Mouse (Mus musculus) T-cell, adult 2 months (primary cell): ENCODE results near the gene A630095N17Rik.
A peak's percentile ranks its signal among the peaks of the same experiment; 100 is the strongest.

Source experiments
- DNase-seq: peaks from one replicate; pipeline ENCODE4 v3.0.0; 2022; ENCODE audit warnings: low spot score

Gene A630095N17Rik

DNA sequence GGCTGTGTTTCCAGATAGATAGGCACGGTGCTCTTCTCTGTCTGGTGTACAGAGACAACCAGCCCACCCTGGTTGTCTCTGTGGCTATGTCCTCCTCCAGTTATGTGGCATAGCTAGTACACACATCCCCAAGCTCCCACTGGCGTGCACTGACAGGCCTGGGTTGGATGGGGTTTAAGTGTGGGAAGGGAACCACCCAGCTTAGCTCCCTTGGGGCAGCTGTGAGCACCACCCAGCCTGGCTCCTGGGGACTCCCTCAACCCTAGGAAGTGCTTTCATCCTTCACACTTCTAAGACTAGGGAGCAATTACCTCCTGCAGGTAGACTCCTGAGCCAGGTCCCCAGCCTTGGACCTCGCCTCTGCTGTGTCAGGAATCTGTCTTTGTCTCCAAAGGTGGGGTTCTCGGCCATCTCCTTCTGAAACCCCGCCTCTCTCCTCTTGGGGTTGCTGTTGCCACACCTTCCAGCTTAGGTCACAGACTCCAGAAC lies at the start of gene A630095N17Rik:
TSS of gene A630095N17Rik (minus strand) at position 439 of the 489 bp plus-strand sequence.
- no peak for DNase-seq

DNA sequence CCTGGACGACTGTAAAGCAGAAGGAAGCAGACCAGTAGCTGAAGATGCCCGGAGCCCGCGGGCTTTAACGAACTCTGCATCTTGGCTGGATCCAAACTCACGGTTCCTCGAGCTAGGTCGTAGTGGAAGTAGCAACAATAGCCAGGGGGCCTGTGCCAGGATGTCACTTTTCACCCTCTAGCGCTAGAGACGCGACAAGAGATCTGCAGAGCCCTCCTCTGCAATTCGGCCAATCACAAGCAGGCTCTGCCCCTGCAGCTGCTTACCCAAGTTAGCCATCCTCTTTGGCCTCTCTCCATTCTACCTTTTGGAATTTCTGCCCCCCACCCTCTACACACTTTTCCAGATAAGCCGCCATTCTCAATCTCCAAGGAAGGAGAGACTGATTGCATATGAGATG lies 46.3 kb upstream of the A630095N17Rik start, which contains the start of gene Resp18:
TSS of gene Resp18 (minus strand) at position 188 of the 400 bp plus-strand sequence.
- no peak for DNase-seq

DNA sequence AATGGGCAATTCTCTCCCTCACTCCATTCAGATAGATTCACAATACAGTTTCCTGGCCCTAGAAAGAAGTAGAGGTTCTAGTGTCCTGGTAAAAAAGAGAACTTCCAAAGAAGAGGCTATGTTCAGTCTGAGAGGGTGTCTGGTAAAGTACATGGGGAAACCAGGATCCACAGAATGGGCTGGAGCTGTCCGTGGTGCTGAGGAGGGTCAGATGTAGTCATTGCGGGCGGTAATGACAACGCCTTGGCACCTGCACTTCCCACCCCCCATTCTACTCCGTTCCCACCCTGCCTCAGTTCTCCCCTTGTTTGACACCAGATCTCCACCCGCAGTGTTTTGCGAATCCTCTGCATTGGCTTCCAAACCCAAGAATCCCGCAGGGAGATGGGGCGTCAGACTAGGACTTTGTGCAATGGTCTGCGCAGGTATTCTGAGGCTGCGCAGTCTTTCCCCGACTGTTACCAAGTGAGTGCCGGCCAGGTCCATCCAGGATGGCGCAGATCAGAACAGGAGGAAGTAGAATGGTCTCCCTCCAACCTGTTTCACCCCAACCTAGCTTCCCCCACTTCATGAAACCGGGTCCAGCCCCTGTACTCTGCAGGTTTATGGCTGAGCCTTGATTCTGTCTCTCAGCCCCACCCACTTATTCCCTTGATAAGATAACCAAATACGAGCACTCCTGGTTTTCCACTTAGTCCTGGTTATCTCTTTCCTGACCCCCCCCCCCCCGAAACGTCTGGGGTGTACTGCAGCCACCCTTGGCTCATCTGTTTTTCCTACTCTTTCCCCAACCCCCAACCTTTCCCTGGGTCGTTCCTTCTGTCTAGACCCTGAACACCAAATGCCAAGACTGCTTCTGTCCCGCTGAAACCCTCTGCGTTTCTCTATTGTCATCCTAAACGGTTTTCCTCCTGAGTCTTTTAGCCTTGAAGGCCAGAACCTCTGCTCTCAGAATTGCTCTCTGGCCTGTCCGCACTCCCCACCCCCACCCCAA lies 45.6 kb upstream of the A630095N17Rik start:
- no peak for DNase-seq

DNA sequence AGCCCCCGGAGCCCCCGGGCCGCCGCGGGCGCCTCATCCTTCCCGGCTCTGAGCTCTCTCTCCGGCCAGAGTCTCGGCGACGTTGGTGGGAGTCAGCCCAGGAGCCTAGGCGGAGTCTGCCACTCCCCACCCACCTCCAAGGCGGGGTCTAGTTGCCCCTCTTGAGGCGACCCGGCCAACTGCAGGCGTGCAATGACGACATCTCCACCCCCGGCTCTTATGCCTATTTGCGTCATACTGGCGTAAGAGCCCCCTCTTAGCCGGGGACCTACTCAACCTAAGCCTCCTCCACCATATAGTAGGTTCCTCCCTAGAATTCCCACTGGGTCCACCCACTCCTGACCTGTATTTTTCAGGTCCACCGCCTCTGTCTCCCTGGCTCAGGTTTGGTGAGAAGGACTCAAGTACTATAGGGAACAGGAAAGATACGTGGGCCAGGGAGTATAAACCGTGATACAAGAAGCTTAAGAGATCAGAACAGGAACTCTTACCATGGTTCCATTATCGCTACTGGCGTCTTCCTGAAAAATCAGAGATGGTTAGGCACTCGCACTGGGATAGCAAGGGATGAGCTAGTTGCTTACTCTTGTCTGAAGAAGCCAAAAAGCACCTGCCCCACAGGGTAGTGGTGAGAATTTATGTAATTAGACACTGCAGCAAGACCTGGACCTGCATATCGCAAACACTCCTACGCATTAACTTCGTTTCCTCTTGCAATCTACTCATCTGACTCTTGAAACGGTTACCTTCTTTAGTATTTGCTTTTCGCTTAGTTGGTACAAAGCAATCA lies 32.4 kb upstream of the A630095N17Rik start, which contains the start of gene Ptprn:
TSS of gene Ptprn (minus strand) at position 412 of the 790 bp plus-strand sequence.
- DNase-seq: no peak

DNA sequence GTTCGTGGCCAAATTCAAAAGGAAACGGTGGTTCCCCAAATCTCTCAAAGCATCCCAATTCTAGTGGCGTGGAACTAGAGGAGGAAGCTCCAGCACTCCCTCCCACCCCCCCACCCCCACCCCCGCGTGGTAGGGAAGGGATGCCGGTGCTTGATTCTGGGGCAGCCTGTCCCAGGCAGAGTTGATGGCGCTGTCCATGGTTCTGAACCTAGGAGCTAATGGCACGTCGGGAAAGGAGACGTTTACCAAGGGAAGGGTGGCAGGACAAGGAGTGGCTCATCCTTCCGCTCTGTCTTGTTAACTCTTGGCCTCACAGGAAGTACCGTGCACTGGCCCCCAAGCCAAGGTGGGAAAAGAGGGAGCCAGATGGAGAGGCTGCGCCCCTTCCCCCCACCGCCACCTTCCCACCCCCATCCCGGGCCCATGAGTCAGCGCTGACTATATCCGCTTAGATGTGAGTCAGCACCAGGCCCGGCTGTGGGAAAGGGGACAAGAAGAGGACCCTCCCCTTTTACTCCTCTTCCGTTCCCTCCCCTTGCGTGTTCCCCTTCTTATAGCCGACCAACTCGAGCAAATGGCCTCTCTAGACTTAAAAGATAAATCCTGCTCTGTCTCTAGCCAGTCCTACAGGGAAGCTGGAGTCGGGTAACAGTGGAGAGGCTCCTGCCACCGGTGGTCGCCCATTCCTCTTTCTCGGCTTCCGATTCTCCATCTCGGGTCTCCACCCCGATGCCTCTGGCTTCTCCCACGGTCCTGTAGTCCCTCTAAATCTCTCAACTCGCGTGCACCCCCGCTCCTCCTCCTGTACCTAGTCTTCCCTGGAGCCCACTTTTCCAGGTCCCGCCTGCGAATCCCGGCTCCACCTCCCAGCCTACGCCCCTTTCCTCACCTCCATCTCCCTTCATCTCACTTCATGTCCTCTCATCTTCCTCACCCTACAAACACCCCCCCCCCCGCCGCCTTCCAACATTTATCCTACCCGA lies 31.4 kb upstream of the A630095N17Rik start:
- DNase-seq: no peak

DNA sequence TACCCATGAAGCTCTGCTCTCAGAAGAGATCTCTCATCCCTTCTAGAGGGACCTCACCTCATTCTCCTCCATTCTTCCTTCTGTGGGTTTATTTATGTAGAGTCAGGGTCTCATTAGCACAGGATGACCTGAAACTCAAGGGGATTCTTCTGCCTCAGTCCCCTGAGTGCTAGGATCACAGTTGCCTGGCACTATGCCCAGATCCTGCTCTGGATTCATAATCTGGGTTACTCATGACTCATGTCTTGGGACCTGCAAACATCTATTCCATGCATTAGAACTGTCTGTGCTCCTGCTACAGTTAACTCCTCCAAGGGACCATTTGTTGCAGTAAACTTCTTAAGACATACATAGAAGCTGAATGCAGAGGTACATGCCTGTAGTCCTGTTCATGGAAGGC lies 29.4 kb upstream of the A630095N17Rik start:
- no peak for DNase-seq

DNA sequence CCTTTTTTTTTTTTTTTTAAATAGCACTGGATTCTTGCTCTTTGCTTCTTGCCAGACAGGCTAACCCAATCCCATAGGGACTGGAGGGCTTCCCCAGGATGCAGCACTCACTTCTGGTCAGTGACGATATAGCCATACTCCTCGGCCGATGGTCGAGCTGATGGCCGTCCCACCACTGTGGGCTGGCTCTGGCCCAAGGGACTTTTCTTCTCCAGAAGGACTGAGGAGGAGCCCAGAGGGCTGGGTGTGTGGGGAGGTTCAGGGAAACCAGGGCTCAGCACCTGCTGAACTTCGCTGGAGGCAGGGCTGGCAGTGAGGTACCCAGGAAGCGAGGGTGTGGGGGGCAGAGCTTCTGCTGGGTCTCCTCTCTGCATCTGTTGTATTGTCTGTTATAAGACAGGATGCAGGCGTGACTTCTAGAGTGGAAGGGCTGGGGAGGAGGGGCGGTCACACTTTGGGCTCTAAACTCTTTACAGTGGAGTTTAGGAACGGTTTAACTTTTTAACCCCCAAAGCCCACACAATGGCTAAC lies 23.7 kb upstream of the A630095N17Rik start:
- no peak for DNase-seq

DNA sequence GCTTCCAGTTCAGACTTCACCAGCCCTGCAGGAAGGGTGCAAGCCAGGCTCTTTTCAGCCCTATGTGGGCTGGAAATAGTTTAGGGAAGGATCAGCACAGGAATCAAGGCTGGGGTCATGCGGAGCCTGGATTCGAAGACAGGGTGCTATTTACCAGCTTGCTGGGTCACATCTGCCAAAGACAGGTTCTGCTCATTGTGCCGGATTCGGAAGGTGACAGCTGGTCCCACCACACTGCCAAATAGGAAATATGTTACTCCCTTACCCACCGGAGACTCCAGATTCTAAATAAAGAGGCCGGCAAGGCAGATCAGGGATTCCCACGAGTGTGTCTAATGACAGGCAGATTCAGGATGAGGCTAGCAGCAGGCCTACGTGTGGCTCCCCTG lies 22.7 kb upstream of the A630095N17Rik start:
- no peak for DNase-seq

DNA sequence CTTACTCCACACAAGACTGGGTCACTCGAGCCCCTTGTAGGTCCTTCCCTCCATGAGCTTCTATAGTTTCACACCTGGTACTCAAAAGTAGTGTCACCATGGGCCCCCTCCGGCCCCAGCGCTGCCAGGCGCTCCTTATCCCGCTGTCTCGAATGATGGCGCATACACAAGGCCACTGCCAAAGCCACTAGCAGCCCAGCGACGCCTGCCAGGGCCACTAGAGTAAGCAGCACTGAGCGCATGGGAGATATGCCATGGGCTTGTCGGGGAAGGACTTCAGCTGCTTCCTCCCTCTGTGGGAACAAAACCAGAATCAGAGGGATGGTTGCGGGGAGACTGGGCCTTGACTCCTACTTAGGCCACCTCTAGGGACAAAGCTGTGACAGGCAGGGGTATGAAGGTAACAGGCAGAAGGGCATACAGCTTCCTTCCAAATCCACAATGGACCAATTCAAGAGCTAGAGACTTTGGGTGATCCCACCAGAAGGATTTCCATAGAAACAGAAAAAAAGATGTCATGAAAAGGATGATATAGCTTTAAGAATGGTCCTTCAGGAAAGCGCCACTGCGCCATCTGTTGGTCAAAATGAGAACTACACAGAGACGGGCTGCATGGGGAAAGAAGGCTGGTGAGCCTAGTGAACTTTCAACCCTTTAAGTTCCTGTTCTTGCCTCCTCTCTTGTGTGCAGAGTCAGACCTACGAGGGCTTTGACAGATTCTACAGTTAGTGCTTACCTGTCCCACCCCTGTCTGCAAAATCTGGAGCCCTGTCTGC lies 22.1 kb upstream of the A630095N17Rik start:
- peak; percentile 75 for DNase-seq

DNA sequence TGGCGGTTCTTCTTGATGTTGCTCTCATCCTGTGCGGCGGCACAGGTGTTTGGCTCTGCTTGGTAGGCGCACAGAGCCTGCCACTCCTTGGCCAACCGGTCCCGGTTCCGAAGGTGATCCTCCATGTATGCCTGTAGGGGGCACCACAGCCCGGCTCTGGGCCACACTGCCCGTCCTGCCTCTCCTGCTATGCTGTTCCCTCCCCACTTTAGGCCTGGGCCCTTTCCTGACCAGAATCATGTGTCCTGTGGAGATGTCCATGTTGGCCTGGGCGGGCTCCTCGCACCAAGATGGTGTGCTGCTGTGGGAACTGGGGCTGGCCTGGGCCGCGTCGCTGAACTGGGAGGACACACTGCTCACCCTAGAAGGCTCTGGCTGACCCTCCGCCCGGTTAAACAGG lies 21.1 kb upstream of the A630095N17Rik start:
- DNase-seq: no peak

DNA sequence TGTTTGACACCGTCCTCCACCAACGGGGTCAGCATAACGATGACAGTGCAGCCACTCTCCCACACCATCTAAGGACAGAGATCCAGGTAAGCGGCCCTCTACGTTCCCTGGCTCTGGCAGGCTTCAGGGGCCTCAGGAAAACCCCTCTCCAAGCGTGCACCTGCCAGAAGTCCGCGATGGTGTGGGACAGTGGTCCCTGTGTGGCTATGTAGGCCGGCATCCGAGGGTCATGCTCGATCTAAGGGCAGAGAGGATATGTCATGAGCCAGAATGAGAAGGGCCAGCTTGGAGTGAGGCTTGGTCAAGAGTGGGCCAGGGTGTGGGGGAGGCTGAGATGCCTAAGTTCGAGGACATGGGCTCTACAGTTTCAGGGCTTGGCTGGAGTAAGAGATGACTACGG lies 20.4 kb upstream of the A630095N17Rik start:
- no peak for DNase-seq

DNA sequence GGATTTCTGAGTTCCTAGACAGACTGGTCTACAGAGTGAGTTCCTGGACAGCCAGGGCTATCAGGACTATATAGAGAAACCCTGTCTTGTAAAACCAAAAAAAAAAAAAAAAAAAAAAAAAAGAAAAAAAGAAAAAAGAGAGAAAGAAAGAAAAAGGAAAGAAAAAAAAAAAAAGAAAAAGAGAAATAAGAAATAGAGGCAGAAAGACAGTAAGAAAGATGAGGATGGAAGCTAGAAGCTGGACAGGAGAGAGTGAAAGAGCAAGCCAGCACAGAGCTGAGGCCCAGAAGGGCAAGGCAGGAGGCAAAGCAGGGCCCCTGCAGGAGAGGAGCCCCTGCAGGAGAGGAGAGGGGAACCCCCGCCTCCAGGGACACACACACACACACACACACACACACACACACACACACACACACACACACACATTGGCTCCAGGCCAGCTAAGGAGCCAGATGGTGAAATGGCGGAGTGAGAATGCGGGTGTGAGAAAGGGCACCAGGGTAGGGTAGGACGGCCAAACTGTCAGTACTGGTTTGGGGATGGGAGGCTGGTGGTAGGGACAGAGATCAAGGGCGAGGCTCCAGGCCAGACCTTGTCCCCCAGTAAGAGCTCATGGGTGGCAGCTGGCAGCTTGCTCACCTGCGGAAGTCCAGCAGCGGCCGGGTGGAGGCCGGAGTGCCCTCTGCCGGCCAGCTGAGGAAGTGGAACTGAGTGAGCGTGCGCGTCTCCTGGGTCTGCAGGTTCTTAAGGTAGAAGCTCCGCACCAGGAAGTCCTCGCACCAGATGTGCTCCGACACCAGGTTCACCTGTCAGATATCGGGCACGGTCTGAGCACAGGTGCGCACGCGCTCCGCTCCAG lies 19.4 kb upstream of the A630095N17Rik start:
- peak; percentile 88 for DNase-seq

DNA sequence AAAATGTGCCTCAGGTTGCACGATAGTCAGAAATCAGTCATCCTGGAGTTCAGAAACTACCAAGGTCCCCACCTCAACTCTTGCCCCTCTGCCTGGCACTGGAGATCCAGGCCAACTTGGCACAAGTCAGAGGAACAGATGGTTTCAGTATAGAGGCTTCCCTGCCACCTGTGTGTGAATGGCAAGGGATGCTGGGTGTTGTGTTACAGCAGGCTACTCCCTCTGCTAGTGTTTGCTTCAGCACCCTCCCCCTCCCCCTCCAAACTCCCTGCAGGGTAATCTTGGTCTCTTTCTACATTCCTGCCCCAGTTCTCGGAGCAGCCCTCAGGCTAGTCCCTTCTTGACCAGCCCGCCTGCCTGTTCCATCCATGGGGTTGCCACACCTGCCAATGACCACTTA lies 18.6 kb upstream of the A630095N17Rik start:
- DNase-seq: no peak

DNA sequence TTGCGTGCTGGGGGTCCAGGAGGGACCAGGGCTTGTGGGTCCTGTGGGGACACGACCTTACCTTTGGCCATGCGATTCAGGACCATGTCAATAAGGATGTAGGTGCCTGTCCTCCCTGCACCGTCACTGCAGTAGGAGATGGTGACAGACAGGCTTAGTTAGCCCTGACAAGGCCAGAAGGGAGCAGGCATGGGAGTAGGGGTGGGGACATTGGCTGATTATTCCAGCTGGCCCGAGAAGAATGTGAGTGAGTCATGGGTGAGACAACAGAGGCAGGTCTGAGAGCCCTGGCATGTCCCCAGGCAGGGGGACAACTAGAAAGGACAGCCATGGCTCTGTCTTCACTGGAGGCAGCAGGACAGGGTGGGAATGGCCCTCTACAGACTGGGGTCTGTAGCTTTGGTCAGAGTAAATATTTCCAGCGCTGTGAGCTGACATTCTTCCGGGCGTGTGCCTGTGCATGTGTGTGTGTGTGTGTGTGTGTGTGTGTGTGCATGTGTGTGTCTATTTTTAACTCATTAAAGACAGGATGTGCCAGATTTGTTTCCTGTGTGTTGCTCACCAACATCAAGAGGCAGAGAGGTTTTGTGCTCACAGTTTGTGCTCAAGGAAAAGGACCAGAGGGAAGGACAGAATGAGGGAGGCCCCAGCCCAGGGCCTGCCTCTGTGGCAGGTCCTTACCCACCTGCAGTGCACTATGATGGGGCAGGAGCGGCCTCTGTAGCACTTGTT lies 16.3 kb upstream of the A630095N17Rik start:
- peak; percentile 34 for DNase-seq

DNA sequence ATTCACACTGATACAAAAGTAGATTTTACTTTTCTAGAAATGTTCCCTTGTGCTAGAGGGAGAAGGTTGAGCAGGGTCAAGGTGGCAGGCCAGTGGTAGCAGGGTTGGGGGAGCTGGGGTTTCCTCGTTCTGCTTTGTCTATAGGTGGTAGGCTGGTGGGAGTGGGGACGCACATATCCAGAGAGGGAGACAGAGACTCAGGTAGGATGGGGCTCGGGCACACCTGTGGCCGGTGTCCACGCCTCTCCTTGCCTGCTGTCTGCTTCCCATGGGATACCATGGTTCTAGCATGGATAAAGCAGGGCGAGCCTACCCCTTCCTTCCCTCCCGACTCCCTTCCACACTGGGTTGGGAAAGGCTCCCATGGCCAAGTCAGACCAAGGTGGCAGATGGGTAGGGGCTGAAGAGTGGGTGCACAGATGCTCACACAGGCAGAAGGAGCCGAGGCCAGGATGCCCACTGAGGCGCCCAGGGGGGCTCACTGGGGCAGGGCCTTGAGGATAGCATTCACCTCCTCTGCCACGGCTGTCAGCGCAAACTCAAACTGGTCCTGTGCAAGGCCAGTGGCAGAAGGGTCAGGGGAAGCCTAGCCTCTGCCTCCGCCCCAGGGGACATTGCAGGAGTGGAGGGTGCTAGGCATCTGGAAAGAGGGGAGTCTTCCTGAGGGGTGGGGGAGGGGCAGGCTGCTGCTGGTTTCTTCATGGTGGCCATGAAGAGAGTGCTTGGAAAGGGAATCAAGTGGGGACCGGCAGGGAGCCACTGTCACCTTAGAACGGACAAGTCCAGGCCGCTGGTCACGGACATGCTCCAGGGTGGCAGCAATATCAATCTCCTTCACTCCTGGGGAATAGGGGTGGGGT lies 15.4 kb upstream of the A630095N17Rik start:
- DNase-seq: no peak

DNA sequence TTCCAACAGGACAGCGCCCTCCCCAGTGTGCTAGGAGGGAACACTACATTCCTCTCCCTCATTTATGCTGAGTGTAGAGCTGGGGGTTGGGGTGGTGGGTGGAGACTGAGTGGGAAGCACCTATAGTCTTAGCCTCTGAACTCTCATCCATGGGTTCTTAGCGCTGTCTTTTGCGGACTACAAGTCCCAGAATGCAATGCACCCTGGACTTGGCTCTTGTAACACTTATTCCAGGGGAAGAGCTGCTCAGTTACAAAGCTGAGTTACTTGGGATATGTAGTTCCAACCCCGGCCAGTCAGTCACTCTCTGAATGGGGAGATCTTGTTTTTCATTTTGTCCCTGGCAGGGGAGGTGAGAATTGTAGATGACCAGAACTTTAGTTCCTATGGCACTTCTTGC lies 12.9 kb upstream of the A630095N17Rik start:
- DNase-seq: no peak

DNA sequence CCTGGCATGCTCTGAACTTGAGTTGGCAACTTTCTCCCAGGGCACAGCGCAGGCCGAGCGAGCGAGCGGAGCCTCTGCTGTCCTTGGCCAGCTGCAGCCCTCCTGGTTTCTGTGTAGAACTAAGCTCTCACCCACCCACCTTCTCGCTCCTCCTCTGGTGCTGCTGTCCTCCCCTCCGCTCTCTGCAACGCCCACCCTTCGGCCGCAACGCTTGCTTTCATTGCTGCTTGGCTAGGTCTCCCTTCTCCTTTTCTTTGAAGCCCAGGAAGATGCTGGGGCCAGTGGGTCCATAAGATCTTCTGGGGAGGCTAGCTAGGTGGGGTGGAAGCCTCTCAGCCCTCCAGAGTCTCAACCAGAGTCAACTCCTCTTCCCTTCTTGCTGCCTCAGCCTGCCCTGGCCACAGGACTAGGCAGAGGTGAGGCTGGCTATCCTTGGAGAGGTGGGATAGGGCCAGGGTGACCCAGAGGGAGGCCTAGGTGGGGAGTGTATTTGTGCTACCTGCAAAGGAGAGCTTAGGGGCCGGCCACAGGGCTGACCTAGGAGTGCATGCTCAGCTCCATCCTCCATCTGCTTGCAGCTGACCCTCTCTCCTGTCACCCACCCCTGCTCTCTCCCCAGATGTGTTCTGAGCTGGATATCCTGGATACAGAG lies 12.4 kb upstream of the A630095N17Rik start:
- no peak for DNase-seq
